8 mouse cellular contexts compared by ENCODE assay signal in the genomic region with DNA sequence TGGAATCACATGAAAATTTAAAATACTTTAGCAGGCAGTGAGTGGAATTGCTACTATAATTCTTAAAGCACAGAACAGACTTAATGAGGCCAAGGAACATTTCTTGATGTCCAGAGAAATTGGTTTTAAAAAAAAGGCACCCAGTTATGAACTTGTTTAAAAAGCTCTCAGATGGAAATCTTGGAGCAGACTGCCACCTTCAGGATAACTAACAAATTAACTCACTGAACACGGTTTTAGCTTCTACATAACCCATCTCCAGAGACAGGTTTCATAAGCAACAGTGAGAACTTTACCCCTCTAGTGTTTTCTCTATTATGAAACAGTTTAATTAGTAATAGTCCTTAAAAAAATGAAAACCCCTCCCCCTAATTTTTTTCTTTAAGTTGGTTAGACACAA. TPM values are rescaled to one million over a fixed set of nuclear protein-coding genes. Genes with fewer than 3 reads are reported as not detected.
A peak's percentile ranks its signal among the peaks of the same experiment; 100 is the strongest.
DNase-seq lines count a peak whose midpoint lies in the region.

No protein-coding gene starts in this region.

- peak; percentile 27 for DNase-seq in left cerebral cortex, adult 11 months (ENCODE audit: low spot score)
- DNase-seq in left cerebral cortex, postnatal 36 days (ENCODE audit: low spot score in 2 of 2), result no peak
- peak; percentile 61 for DNase-seq in R1 (ENCODE audit: low read depth, low spot score)
- DNase-seq in embryo, embryonic 9.5 days (ENCODE audit: extremely low spot score), result peak; percentile 41
- DNase-seq in induced T-regulatory cell, adult 2 months (ENCODE audit: low read depth), result peak; percentile 72
- peak; percentile 54 for DNase-seq in lung, postnatal 36 days
- DNase-seq in testis, postnatal 14 days (ENCODE audit: low spot score), result no peak
- no peak for DNase-seq in urinary bladder, postnatal 25 days (ENCODE audit: low spot score)

- intact Hi-C loops in left cerebral cortex, postnatal 36 days (cut with DNase I), result loop anchor here (1.0 to 5.0 kb wide), 2 partner anchors 45 to 177 kb away; partner anchors contain the start of gene Klhl32

RNA-seq across cellular contexts. Expression of gene Ndufaf4, which starts 1.1 kb away (rescaled TPM):
- 10 to 100 TPM; 31.2 to 37.4 TPM for total RNA-seq in left cerebral cortex, postnatal 36 days (2021)

RNA-seq across cellular contexts. Expression of gene Klhl32, which starts 45.9 kb away (rescaled TPM):
- total RNA-seq in left cerebral cortex, postnatal 36 days (2021), result 10 to 100 TPM; 13.4 to 15.2 TPM

Comparison
In these comparisons a context has a peak if more than half of its experiments do, and no peak if none do; other contexts are left out.
1. DNase-seq: peak in left cerebral cortex, adult 11 months (single experiment), R1 (single experiment), embryo, embryonic 9.5 days (single experiment), induced T-regulatory cell, adult 2 months (single experiment) and lung, postnatal 36 days (single experiment); none in left cerebral cortex, postnatal 36 days (0 of 2), testis, postnatal 14 days (single experiment) and urinary bladder, postnatal 25 days (single experiment).